Mouse (Mus musculus) left cerebral cortex, adult 2 months (tissue): ENCODE data around the gene Golga2. TPM values are rescaled to one million over a fixed set of nuclear protein-coding genes. Genes with fewer than 3 reads are reported as not detected.
A peak's percentile ranks its signal among the peaks of the same experiment; 100 is the strongest.

ENCODE experiments used
- DNase-seq, 2 experiments: peaks; one replicate each; pipeline ENCODE4 v3.0.0; 2021 to 2022; ENCODE audit warnings: low spot score in 2 of 2, mixed read lengths in 1 of 2; ENCODE audit errors: extremely low spot score in 1 of 2
- H3K27ac ChIP-seq: fragments of 200-600 bp; 2 replicates; pipeline ENCODE4 v1.8.1; 2022
- H3K4me3 ChIP-seq: fragments of 200-600 bp; 2 replicates; pipeline ENCODE4 v1.8.1; 2022
- CTCF ChIP-seq: fragments of 200-600 bp; IDR thresholded peaks from 2 replicates; pipeline ENCODE4 v1.8.1; 2022; ENCODE audit warnings: antibody characterized with exemption, mild to moderate bottlenecking, moderate library complexity
- intact Hi-C: fragments of 180-260 bp; cut with DNase I; formaldehyde crosslinking; loops from one replicate; pipeline ENCODE4 v1.15.1; 2025
- total RNA-seq, 2 experiments: library from RNA; stranded (reverse); gene quantifications; 2 replicates each; pipeline ENCODE4 v1.2.3; 2021

Gene Golga2
- total RNA-seq, 2 experiments from 2014 or later = 83.2 to 86.4 TPM

DNA sequence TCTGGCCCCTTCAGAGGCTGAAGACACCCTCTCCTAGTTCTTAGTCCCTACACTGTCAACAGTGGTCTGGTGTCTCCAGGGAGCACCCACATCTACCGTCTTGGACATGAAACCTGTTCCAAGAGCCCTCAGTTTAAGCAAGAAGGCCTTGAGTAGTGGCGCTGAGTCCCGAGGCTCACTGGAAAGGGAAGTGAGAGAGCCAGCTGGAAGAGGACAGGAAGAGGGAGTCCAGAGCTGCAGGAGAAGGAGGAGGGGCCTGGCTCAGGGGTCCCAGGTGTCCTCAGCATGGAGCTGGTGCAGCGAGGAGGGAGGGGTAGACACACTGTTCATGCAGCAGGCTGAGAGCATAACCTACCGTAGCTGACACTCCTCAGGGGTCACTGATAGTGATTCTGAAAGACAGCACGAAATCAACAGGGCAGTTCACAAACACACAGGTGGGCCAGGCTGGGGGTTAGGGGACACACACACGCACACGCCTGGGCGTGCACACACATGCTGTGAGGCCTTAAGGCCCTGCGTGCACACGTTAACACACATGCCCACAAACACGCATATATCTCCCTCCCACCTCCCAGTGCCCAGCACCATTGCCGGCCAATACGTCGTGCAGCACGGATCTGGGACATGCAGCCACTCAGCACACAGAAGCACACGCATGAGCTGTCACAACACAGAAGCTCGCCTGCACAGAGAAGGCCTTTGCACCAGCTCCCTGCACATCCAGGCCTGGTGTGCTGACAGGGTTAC is 23.1 kb downstream of the Golga2 start:
- peak in 1 of 2 experiments; percentile 15 for DNase-seq
- Histone ChIP-seq H3K4me3 (no peak overlapping the region), H3K27ac (peak overlapping the region; percentile 79)
- TF ChIP-seq CTCF = no peak
- intact Hi-C loops = no loop called here

- TF ChIP-seq CTCF = no peak; the same call in none of the 2 replicates
- DNase-seq = peak in 1 of 2 experiments; percentile 13
- peak overlapping the region; percentile 41 for H3K4me3 ChIP-seq
- intact Hi-C loops = no loop called here
- H3K27ac ChIP-seq = peak overlapping the region; percentile 79
Observed at GRCm38 (mm10) chr2:32311443-32312317, 24.5 kb downstream of the Golga2 start.

- TF ChIP-seq CTCF = no peak
- intact Hi-C loops = no loop called here
- DNase-seq = peak in 1 of 2 experiments; percentile 71
- Histone ChIP-seq H3K27ac (peak overlapping the region; percentile 79), H3K4me3 (peak overlapping the region; percentile 41)
Observed at GRCm38 (mm10) chr2:32312318-32312964, 25.3 kb downstream of the Golga2 start.

GRCm38 (mm10) chr2:32314831-32315230 is 27.6 kb downstream of the Golga2 start:
- Histone ChIP-seq H3K27ac (no peak overlapping the region; the same call in 1 of the 2 replicates), H3K4me3 (no peak overlapping the region)
- no peak for TF ChIP-seq CTCF
- DNase-seq = no peak
- intact Hi-C loops = no loop called here

- intact Hi-C loops = no loop called here
- DNase-seq = no peak
- TF ChIP-seq CTCF = no peak
- peak overlapping the region; percentile 76 for H3K27ac ChIP-seq
- no peak overlapping the region for H3K4me3 ChIP-seq
Observed at GRCm38 (mm10) chr2:32315751-32316150, 28.6 kb downstream of the Golga2 start.

GRCm38 (mm10) chr2:32316887-32317656 is 29.9 kb downstream of the Golga2 start:
- intact Hi-C loops = no loop called here
- Histone ChIP-seq H3K4me3 (no peak overlapping the region), H3K27ac (peak overlapping the region; percentile 65)
- no peak for DNase-seq
- TF ChIP-seq CTCF = no peak

DNA sequence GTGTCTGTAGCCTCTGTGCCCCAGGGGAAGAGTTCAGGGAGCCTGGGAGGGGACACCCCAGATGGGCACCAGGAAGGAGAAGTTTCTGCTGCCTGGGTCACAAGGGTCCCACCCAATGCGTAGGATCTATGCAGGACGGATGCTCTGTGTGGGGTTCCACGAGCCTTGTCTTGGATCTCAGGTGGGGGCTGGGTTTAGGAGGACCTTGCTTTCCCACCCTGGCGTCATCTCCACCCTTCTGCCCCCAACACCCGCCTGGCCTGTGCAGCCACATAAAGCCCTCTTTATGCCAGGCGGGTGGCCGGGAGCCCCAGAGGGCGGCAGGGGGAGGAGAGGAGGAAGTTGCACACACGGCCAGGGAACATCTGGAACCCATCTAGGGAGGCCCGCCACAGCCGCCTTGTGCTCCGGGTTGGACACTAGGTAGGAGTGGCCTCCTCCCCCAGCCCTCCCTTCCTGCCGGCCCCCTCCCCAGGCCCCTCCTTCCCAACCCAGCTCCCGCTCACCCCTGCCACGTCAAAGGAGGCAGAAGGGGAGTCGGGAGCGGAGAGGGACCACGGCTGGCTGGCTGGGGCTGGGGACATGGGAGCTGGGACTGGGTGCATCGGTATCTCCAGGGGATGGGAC is 30.7 kb downstream of the Golga2 start:
- Histone ChIP-seq H3K4me3 (no peak overlapping the region), H3K27ac (peak overlapping the region; percentile 65)
- no peak for TF ChIP-seq CTCF
- DNase-seq = no peak
- intact Hi-C loops = no loop called here

DNA sequence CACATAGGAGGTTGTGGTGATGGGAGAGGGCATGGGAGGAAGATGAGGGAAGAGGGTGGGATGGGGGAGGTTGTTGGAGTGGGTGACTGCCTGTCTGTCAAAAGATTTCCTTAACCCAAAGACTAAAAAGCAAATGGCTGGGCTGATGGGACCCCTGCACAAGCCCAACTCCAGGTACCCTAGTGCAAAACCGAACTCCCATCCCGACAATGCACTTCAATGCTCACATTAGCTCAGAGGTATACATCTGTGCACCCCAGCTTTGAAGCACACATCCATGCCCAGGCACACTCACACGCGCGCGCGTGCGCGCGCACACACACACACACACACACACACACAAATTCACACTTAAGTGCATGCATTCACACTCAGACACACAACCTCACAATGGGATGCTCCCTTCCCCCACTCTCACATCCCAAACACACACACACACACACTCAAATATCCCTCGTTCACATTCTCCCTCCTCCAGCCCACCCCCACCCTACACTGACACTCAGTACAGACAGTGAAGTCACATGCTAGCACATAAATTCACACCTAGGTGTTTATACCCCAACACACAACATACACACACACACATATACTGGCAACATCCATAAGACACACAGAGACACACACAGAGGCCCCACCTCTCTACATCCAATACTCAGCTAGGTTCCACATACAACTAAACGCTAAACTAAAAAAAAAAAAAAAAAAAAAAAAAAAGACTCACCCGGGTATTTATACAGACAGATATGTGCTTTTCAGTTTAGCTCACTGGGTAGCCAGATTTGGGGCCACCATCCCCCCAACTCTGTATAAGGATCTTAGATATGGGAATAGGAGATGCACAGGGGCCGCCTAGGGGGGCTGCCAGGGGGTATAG is 31.8 kb downstream of the Golga2 start:
- no peak for TF ChIP-seq CTCF
- DNase-seq = no peak
- peak overlapping the region; percentile 69 for H3K27ac ChIP-seq
- no peak overlapping the region for H3K4me3 ChIP-seq
- intact Hi-C loops = no loop called here

DNA sequence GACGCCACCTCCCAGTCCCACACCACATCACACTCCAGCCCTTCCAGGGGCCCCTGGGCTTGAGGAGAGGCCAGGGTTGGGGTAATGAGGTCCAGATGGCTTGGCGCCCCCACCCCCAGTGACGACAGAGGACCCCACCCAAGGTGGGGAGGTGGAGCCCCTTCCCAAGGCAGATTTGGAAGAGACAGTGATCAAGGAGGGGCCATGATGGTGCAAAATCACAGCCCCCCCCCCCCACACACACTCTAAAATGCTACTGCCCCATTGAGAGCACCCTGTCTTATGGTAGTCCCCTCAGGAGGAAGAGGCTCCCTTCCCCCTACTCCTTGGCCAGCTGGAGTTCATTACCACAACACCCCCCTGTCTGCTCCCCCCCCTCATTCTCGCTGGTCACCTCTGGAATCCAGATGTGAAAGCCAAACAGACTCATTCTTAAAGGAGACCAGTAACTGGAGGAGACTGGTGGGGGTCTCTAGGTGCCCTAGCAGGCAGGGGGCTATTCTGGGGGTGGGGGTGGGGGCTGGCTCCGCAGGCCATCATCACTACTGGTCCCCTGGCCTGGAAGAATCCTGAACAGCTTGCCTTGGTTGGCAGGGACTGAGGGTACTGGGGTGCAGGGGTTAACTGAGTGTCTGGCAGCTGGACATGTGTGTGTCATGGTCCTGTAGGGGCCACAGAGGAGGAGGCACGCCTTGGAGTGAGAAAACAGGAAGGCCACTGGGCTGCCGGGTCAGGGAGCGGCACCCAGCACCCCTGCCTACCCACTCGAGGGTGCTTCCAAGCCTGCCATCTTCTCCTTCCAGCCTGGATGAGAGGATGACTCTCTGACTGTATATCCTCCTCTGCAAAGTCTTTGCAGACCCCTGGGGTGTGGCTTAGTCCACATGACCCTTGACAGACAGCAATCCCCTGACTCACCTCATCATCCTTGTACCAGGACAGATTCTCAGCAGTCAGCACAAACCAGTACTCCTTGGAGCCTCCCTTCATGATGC is 32.7 kb downstream of the Golga2 start:
- DNase-seq = no peak
- no peak for TF ChIP-seq CTCF
- H3K4me3 ChIP-seq = no peak overlapping the region
- peak overlapping the region; percentile 69 for H3K27ac ChIP-seq
- intact Hi-C loops = no loop called here
